Mouse (Mus musculus) intestine, postnatal 0 days (tissue): ENCODE results near the gene Heatr4. TPM values are rescaled to one million over a fixed set of nuclear protein-coding genes. Genes with fewer than 3 reads are reported as not detected.
"Not testable (repeated sequence)": the region's sequence is repeated elsewhere in the genome, so short reads cannot be mapped to it uniquely, and the experiment has no call there.

ENCODE experiments used
- ATAC-seq: fragments of 200-750 bp; cut with Nextera tagmentation; 2 replicates; pipeline ENCODE4 v1.8.0; 2017; ENCODE audit warnings: mild to moderate bottlenecking, moderate TSS enrichment, moderate library complexity
- H3K27ac ChIP-seq: fragments of 300-500 bp; sonication (generic); 2 replicates; pipeline ENCODE4 v1.5.1; 2014; ENCODE audit warnings: mild to moderate bottlenecking, low read depth, low read length, moderate library complexity
- H3K27me3 ChIP-seq: fragments of 300-500 bp; sonication (generic); replicated peaks from 2 replicates; pipeline ENCODE4 v1.6.1; 2014; ENCODE audit warnings: low read length, mixed read lengths; ENCODE audit not compliant: control insufficient read depth, insufficient read depth
- H3K36me3 ChIP-seq: fragments of 300-500 bp; sonication (generic); 2 replicates; pipeline ENCODE4 v1.6.1; 2014; ENCODE audit warnings: mild to moderate bottlenecking, moderate library complexity; ENCODE audit not compliant: control insufficient read depth, insufficient read depth
- H3K4me1 ChIP-seq: fragments of 300-500 bp; sonication (generic); replicated peaks from 2 replicates; pipeline ENCODE4 v1.6.1; 2014; ENCODE audit warnings: antibody characterized with exemption, low read length, mixed read lengths; ENCODE audit not compliant: control insufficient read depth, insufficient read depth
- H3K4me2 ChIP-seq: fragments of 300-500 bp; sonication (generic); replicated peaks from 2 replicates; pipeline ENCODE4 v1.6.1; 2014; ENCODE audit warnings: low read depth, mild to moderate bottlenecking, moderate library complexity
- H3K4me3 ChIP-seq: fragments of 300-500 bp; sonication (generic); 2 replicates; pipeline ENCODE4 v1.5.1; 2014; ENCODE audit warnings: low read depth, low read length
- H3K9ac ChIP-seq: fragments of 300-500 bp; sonication (generic); 2 replicates; pipeline ENCODE4 v1.6.1; 2014; ENCODE audit warnings: mild to moderate bottlenecking, low read depth, low read length
- H3K9me3 ChIP-seq: fragments of 300-500 bp; sonication (generic); 2 replicates; pipeline ENCODE4 v1.6.1; 2016; ENCODE audit warnings: mixed run types; ENCODE audit not compliant: control insufficient read depth
- CTCF ChIP-seq: sonication (generic); IDR thresholded peaks from 2 replicates; pipeline ENCODE4 v1.5.1; 2016; ENCODE audit warnings: low read depth, mild to moderate bottlenecking, control low read depth, antibody characterized with exemption, moderate library complexity
- WGBS: fragments of 180-500 bp; shearing (Covaris S2); extraction: QIAGEN DNeasy Blood & Tissue Kit; methylation state at CpG from one replicate; pipeline ENCODE4 v1.1.7; 2014; 5-methylcytosine and 5-hydroxymethylcytosine counted together
- polyA plus RNA-seq: library from polyadenylated mRNA; unstranded; fragments of >200 nt; fragmentation: Nextera tagmentation; extraction: Ambion mirVana; gene quantifications from 2 replicates; pipeline ENCODE4 v1.2.1, GENCODE M21; 2015

Gene Heatr4
- polyA plus RNA-seq, 1 experiment from 2014 or later, result 0.04 TPM

GRCm38 (mm10) chr12:84011251-84012040 lies 26.8 kb upstream of the Heatr4 start:
- H3K27ac ChIP-seq, result no peak overlapping the region
- no peak overlapping the region for H3K9ac ChIP-seq
- no peaks in the 10 kb centered on the region for H3K27me3 ChIP-seq
- peak overlapping the region; percentile 72 for H3K4me2 ChIP-seq
- TF ChIP-seq CTCF, result no peak
- no peak for ATAC-seq
- no peaks in the 10 kb centered on the region for H3K4me1 ChIP-seq
- peak overlapping the region; percentile 49 for H3K4me3 ChIP-seq
- H3K36me3 ChIP-seq, result peaks cover 14% of the 10 kb centered on the region
- no peaks in the 10 kb centered on the region for H3K9me3 ChIP-seq
- WGBS, result 45% methylated on average over 12 of the region's 12 CpGs

- ATAC-seq, result no peak
- no peaks in the 10 kb centered on the region for H3K27me3 ChIP-seq
- no peaks in the 10 kb centered on the region for H3K4me1 ChIP-seq
- WGBS, result 46% methylated on average over 3 of the region's 3 CpGs
- peak overlapping the region; percentile 60; the same call in 1 of the 2 replicates for H3K9ac ChIP-seq
- peak overlapping the region; percentile 72 for H3K4me2 ChIP-seq
- H3K36me3 ChIP-seq, result peaks cover 7% of the 10 kb centered on the region
- H3K4me3 ChIP-seq, result peak overlapping the region; percentile 49
- no peaks in the 10 kb centered on the region for H3K9me3 ChIP-seq
- TF ChIP-seq CTCF, result no peak
- peak overlapping the region; percentile 71 for H3K27ac ChIP-seq
Measured at GRCm38 (mm10) chr12:84010201-84010600, 25.5 kb upstream of the Heatr4 start.

- Histone ChIP-seq H3K4me2 (peak within 1 kb of the TSS; percentile 72), H3K27ac (peak within 1 kb of the TSS; percentile 71), H3K9ac (peak within 1 kb of the TSS; percentile 60), H3K4me3 (peak within 1 kb of the TSS; percentile 49)
- not testable (repeated sequence) for H3K4me1 ChIP-seq, H3K9me3 ChIP-seq, H3K36me3 ChIP-seq, H3K27me3 ChIP-seq
- WGBS, result under 1% methylated on average over 47 of the region's 70 CpGs
- ATAC-seq, result peak; percentile 98
Measured at GRCm38 (mm10) chr12:84009171-84009965, 24.7 kb upstream of the Heatr4 start, which contains the start of gene Acot1. TSS of gene Acot1 (plus strand) at chr12:84009490.

- no peak for TF ChIP-seq CTCF
- 0 out of 2 replicates have a peak overlapping the region, but pooled peaks have one; percentile 60 for H3K9ac ChIP-seq
- H3K27ac ChIP-seq, result peak overlapping the region; percentile 71
- no peaks in the 10 kb centered on the region for H3K36me3 ChIP-seq
- no peaks in the 10 kb centered on the region for H3K4me1 ChIP-seq
- no peaks in the 10 kb centered on the region for H3K9me3 ChIP-seq
- no peak for ATAC-seq
- peak overlapping the region; percentile 72 for H3K4me2 ChIP-seq
- H3K27me3 ChIP-seq, result no peaks in the 10 kb centered on the region
- 48% methylated on average over 8 of the region's 8 CpGs for WGBS
- H3K4me3 ChIP-seq, result peak overlapping the region; percentile 49
Measured at GRCm38 (mm10) chr12:84008729-84009128, 24.1 kb upstream of the Heatr4 start.

- Histone ChIP-seq H3K27ac (no peak overlapping the region), H3K27me3 (no peaks in the 10 kb centered on the region), H3K36me3 (no peaks in the 10 kb centered on the region), H3K4me2 (peak overlapping the region; percentile 72; the same call in 1 of the 2 replicates), H3K9ac (no peak overlapping the region), H3K4me1 (no peaks in the 10 kb centered on the region), H3K4me3 (no peak overlapping the region), H3K9me3 (no peaks in the 10 kb centered on the region)
- ATAC-seq, result no peak
- no peak for TF ChIP-seq CTCF
- 83% methylated on average over 11 of the region's 12 CpGs for WGBS
Measured at GRCm38 (mm10) chr12:84008251-84008650, 23.6 kb upstream of the Heatr4 start.

- no peaks in the 10 kb centered on the region for H3K9me3 ChIP-seq
- H3K27me3 ChIP-seq, result no peaks in the 10 kb centered on the region
- H3K4me1 ChIP-seq, result no peaks in the 10 kb centered on the region
- TF ChIP-seq CTCF, result no peak
- H3K4me2 ChIP-seq, result no peak overlapping the region
- H3K27ac ChIP-seq, result no peak overlapping the region
- ATAC-seq, result no peak
- no peaks in the 10 kb centered on the region for H3K36me3 ChIP-seq
- H3K9ac ChIP-seq, result no peak overlapping the region
- WGBS, result 87% methylated on average over 1 of the region's 1 CpGs
- no peak overlapping the region for H3K4me3 ChIP-seq
Measured at GRCm38 (mm10) chr12:84003866-84004265, 19.2 kb upstream of the Heatr4 start.
